In the genomic region with DNA sequence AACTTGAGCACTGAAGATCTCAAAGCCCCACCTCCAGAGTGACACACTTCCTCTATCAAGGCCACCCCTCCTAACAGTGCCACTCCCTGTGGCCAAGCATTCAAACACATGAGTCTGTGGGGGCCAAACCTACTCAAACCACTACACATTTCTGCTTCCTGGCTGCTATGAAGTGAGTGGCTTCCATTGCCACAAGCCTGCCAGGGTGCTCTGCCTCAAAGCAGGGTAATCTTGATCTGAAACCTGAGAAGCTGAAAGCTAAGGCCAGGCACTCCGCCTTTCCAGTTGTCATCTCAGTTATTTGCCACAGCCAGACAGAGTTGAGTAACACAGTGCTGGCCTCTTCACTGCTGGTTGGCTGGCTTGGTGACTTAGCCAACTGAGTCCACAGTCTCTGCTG, we compare ENCODE assay signal across 10 mouse cellular contexts.
DNase-seq lines count a peak whose midpoint lies in the region; ATAC-seq and TF ChIP-seq lines count a peak whose summit lies in the region.
"Had no signal": no experiment of that assay in that cellular context is flagged by ENCODE, and none has a peak within 500 bp of the region (broad histone marks: within the 10 kb centered on the region; RNA-seq: fewer than 3 reads in every experiment).

No protein-coding gene starts in this region.

- no peaks in the 10 kb centered on the region for H3K79me2 ChIP-seq in C2C12 (ENCODE audit: control insufficient read depth, insufficient read depth)

- no peak overlapping the region for H3K27ac ChIP-seq in kidney, embryonic 14.5 days (ENCODE audit: low read depth, low read length)

- WGBS in kidney, embryonic 14.5 days: 40% methylated on average over 1 of the region's 1 CpGs

- no peak for TF ChIP-seq CTCF in C2C12 (IDR thresholded peaks at IDR 0.05; ENCODE audit: control insufficient read depth, insufficient read depth, insufficient read length)

- no peaks in the 10 kb centered on the region for H3K79me3 ChIP-seq in C2C12 (ENCODE audit: low read depth)

- no peaks in the 10 kb centered on the region for H3K36me3 ChIP-seq in kidney, embryonic 14.5 days (ENCODE audit: control insufficient read depth, insufficient read depth, low read length)
- H3K36me3 ChIP-seq in C2C12 (ENCODE audit: control insufficient read depth, insufficient read depth): peaks cover 9% of the 10 kb centered on the region

- H3K4me3 ChIP-seq in kidney, embryonic 14.5 days (ENCODE audit: low read length): no peak overlapping the region
- H3K4me3 ChIP-seq in C2C12 (ENCODE audit: insufficient read depth, poor library complexity, severe bottlenecking): no peak overlapping the region

- no peaks in the 10 kb centered on the region for H3K9me3 ChIP-seq in kidney, embryonic 14.5 days (ENCODE audit: control insufficient read depth, low read length)

- 0 out of 2 replicates have a peak, but pooled peaks cover 2% of the 10 kb centered on the region for H3K4me1 ChIP-seq in kidney, embryonic 14.5 days (ENCODE audit: control insufficient read depth, insufficient read depth, low read length)

- no peak overlapping the region for H3K4me2 ChIP-seq in kidney, embryonic 14.5 days (replicated peaks; ENCODE audit: low read depth, low read length)

- no peak overlapping the region for H3ac ChIP-seq in C2C12 (ENCODE audit: control insufficient read depth, insufficient read length, low read depth)

- no peaks in the 10 kb centered on the region for H3K27me3 ChIP-seq in kidney, embryonic 14.5 days (ENCODE audit: control insufficient read depth, insufficient read depth, low read length)
- no peaks in the 10 kb centered on the region for H3K27me3 ChIP-seq in C2C12 (ENCODE audit: control insufficient read depth, insufficient read depth, insufficient read length)

- no peak overlapping the region for H3K9ac ChIP-seq in kidney, embryonic 14.5 days (ENCODE audit: low read depth, low read length)

- peak; percentile 47; the same call in 1 of the 2 replicates for ATAC-seq in kidney, embryonic 14.5 days (ENCODE audit: low FRiP score, low TSS enrichment)

- DNase-seq in kidney, postnatal 4 days: no peak
- DNase-seq in NIH3T3 (ENCODE audit: low read depth): peak; percentile 32
- DNase-seq in induced T-regulatory cell, adult 2 months (ENCODE audit: low read depth): peak; percentile 23
- no peak for DNase-seq in left cerebral cortex, adult 8-10 months (ENCODE audit: low spot score in 2 of 2)
- no peak for DNase-seq in urinary bladder, postnatal 4 days (ENCODE audit: low spot score in 2 of 2)
- DNase-seq: kidney, postnatal 36 days; midbrain, embryonic 14.5 days; thymus, postnatal 25 days had no signal

TF ChIP-seq in C2C12, 6 proteins besides CTCF, POLR2A, EP300 and RAD21:
- no peak for TF ChIP-seq MYOG (IDR thresholded peaks at IDR 0.05; ENCODE audit: control insufficient read depth, extremely low read depth, insufficient read length)
- TF ChIP-seq MAX (IDR thresholded peaks at IDR 0.05): peak; percentile 29
- TF ChIP-seq CEBPB (IDR thresholded peaks at IDR 0.05; ENCODE audit: low read depth): peak; percentile 62
- no peak for TF ChIP-seq FOSL1 (IDR thresholded peaks at IDR 0.05; ENCODE audit: insufficient read depth, low read length, poor library complexity, severe bottlenecking)
- peak; percentile 30 for TF ChIP-seq MYOD1 (IDR thresholded peaks at IDR 0.05; ENCODE audit: control insufficient read depth, insufficient read length, low read depth)
- no peak for TF ChIP-seq USF1 (IDR thresholded peaks at IDR 0.05; ENCODE audit: low read depth)

Comparison
In these comparisons a context has a peak if more than half of its experiments do, and no peak if none do; other contexts are left out.
1. DNase-seq: peak in NIH3T3 (single experiment) and induced T-regulatory cell, adult 2 months (single experiment); none in kidney, postnatal 4 days (0 of 2), left cerebral cortex, adult 8-10 months (0 of 2) and urinary bladder, postnatal 4 days (0 of 2).